Mouse (Mus musculus) cerebellum, adult 2 months (tissue): ENCODE results near the gene Gata1. TPM values are rescaled to one million over a fixed set of nuclear protein-coding genes. Genes with fewer than 3 reads are reported as not detected.
A peak's percentile ranks its signal among the peaks of the same experiment; 100 is the strongest.
"Not testable (repeated sequence)": the region's sequence is repeated elsewhere in the genome, so short reads cannot be mapped to it uniquely, and the experiment has no call there.

Experiments
- DNase-seq, 2 experiments: peaks; one replicate each; pipeline ENCODE4 v3.0.0; 2021
- H3K27ac ChIP-seq: fragments of 200-500 bp; 2 replicates; pipeline ENCODE4 v1.5.1; 2012; ENCODE audit warnings: low read length, control low read depth, inconsistent platforms; ENCODE audit not compliant: insufficient read depth
- H3K27me3 ChIP-seq: fragments of 200-500 bp; 2 replicates; pipeline ENCODE4 v1.6.1; 2012; ENCODE audit warnings: inconsistent platforms, mild to moderate bottlenecking, low read length, moderate library complexity; ENCODE audit not compliant: control insufficient read depth, insufficient read depth
- H3K4me1 ChIP-seq: fragments of 200-500 bp; 2 replicates; pipeline ENCODE4 v1.6.1; 2011; ENCODE audit warnings: low read length; ENCODE audit not compliant: control insufficient read depth, insufficient read depth
- H3K4me3 ChIP-seq: fragments of 200-500 bp; replicated peaks from 2 replicates; pipeline ENCODE3; 2011; ENCODE audit warnings: mild to moderate bottlenecking, low read depth, low read length, control low read depth; ENCODE audit not compliant: insufficient read depth
- CTCF ChIP-seq: fragments of 200-500 bp; IDR thresholded peaks from 2 replicates; pipeline ENCODE4 v1.5.1; 2011; ENCODE audit warnings: low read depth, mild to moderate bottlenecking, control low read depth, low read length, moderate library complexity, borderline replicate concordance; ENCODE audit not compliant: insufficient read depth
- POLR2A ChIP-seq: fragments of 200-500 bp; IDR thresholded peaks from 2 replicates; pipeline ENCODE4 v1.6.1; 2011; ENCODE audit warnings: low read length, control low read depth, borderline replicate concordance; ENCODE audit not compliant: insufficient read depth
- WGBS: fragments of 180-500 bp; shearing (Covaris S2); methylation state at CpG from one replicate; pipeline ENCODE4 v1.1.7; 2018; 5-methylcytosine and 5-hydroxymethylcytosine counted together
- polyA plus RNA-seq: library from polyadenylated mRNA; depleted of rRNA; stranded (reverse); fragments of >200 nt; gene quantifications from 2 replicates; pipeline ENCODE4 v1.2.3, GENCODE M21; 2012; rRNA removed

Gata1 gene
- not detected in 2 replicates for polyA plus RNA-seq

DNA sequence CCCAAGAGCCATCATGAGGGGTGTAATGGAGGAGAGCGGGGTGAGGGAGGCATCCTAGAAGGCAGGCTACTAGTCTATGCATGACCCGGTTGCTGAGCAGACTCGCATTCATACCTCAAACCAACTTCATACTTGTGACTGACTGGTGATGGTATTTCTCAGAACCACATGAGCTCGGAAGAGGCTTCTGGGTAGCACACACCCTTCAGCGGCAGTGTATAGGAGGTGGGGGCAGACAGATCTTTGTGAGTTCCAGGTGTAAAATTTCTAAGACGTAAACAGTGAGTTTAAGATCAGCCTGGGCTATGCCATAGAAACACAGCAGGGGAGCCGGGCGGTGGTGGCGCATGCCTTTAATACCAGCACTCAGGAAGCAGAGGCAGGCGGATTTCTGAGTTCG, at the start of gene Gata1:
Gata1 (minus strand) TSS at position 180 of the 400 bp plus-strand sequence.
- Histone ChIP-seq H3K4me3 (no peak within 1 kb of the TSS), H3K4me1 (no peaks in the 10 kb centered on the region), H3K27ac (no peak within 1 kb of the TSS), H3K27me3 (no peaks in the 10 kb centered on the region)
- TF ChIP-seq POLR2A, result no peak
- no peak for TF ChIP-seq CTCF
- no peak for DNase-seq
- 92% methylated on average over 11 of the region's 11 CpGs for WGBS

DNA sequence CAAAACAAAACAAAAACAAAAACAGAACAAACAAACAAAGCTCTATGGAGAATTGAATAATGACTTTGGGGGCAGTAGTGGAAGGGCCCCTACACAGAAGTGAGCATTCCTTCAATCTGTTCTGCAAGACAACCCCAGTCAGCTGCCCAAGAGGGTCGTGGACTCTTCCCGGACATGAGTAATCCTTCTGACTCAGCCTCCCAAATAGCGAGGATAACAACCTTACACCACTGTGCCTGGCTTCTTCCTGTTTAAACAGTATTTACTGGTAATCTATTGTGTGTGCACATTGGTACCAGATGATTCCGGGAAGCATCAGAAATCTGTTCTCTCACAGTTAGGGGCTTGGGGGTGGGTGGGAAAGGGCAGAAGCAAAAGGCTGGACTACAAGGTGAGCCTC, 48.9 kb upstream of the Gata1 start:
- 74% methylated on average over 4 of the region's 4 CpGs for WGBS
- TF ChIP-seq CTCF (no peak), POLR2A (no peak)
- Histone ChIP-seq H3K4me1 (no peaks in the 10 kb centered on the region), H3K27ac (no peak overlapping the region), H3K4me3 (no peak overlapping the region), H3K27me3 (no peaks in the 10 kb centered on the region)
- no peak for DNase-seq

DNA sequence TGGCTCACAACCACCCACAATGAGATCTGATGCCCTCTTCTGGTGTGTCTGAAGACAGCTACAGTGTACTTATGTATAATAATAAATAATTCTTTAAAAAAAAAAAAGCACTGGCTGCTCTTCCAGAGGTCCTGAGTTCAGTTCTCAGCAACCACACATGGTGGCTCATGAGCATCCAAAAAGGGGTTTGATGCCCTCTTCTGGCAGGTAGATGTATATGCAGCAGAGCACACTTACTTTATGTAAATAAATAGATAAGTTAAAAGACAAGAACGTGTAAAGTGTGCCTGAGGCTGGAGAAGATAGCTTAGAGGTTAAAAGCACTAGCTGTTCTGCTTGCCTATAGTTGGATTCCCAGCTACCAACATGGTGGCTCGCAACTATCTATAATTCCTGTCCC, 46.9 kb upstream of the Gata1 start:
- no peak for DNase-seq
- no peaks in the 10 kb centered on the region for H3K27me3 ChIP-seq
- H3K4me1 ChIP-seq, result no peaks in the 10 kb centered on the region
- TF ChIP-seq CTCF, result no peak
- no peak for TF ChIP-seq POLR2A
- WGBS, result 48% methylated on average over 2 of the region's 2 CpGs
- H3K4me3 ChIP-seq, result no peak overlapping the region
- H3K27ac ChIP-seq, result no peak overlapping the region

DNA sequence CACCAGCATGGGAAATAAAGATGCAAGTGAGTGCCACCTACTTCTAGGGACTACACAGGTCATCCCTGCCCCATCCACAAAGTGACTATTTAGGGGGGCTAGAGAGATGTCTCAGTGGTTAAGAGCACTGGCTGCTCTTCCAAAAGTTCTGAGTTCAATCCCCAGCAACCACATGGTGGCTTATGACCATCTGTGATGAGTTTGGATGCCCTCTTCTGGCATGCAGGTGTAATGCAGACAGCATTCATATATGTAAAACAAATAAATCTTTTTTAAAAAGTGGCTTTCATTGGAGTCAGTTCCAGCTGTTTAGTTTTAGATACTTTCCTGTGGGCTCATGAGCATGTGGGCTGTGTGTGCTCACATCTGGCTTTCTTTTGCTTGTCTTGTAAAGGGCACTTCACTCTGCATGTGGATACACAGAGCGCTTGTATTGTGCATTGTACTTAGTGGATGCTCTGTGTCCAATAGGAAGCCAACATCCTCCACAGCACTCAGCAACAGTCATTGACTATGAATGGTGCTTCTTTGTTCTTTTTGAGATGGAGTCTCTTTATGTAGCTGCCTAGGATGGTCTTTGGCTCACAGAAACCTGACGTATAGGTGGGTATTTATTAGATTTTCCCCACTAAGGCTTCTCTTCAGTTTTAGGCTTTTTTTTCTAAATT, 42.4 kb upstream of the Gata1 start:
- H3K4me3 ChIP-seq, result no peak overlapping the region
- H3K4me1 ChIP-seq, result no peaks in the 10 kb centered on the region
- WGBS, result 82% methylated on average over 2 of the region's 2 CpGs
- H3K27ac ChIP-seq, result no peak overlapping the region
- no peak for DNase-seq
- no peaks in the 10 kb centered on the region for H3K27me3 ChIP-seq
- no peak for TF ChIP-seq POLR2A
- TF ChIP-seq CTCF, result peak; percentile 6; the same call in 1 of the 2 replicates

DNA sequence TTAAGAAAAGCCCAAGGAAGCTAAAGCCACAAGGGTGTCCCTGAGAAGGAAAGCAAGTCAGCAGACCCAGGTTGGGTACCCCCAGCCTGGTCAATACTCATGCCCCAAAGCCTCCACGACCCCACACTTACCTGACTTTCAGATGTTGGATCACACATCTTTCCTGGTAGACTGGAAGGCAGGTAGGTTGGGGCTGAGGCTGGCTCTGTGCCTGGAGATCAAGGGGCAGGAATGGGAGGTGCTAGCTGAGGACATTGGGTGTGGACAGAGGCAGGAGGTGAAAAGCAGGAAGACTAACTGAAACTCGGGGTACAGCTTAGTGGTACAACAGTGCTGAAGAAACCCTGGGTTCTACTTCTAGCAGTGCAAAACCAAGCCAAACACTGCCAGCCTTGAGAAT, 40.4 kb upstream of the Gata1 start, which contains the start of gene Glod5:
Glod5 (minus strand) TSS at position 207 of the 400 bp plus-strand sequence.
- DNase-seq, result no peak
- Histone ChIP-seq H3K27me3 (no peaks in the 10 kb centered on the region), H3K4me1 (no peaks in the 10 kb centered on the region), H3K4me3 (no peak within 1 kb of the TSS), H3K27ac (no peak within 1 kb of the TSS)
- WGBS, result 66% methylated on average over 2 of the region's 2 CpGs
- no peak for TF ChIP-seq CTCF
- TF ChIP-seq POLR2A, result no peak

DNA sequence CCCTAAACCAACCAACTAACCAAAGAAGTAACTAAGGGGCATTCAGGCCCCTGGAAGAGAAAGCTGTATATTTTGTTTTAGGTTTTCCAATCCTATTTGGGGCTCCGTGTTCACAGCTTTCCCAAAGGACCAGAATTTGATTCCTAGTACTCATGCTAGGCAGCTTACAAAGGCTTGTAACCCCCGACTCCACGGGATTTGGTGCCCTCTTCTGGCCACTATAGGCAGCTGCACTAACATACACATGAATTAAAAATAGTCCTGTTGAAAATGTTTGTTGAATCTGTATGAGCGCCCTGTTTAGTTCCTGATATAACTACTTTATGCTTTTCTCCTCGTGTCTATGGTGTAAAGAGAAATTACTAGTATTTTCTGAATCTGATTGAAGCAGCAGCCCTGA, 39.3 kb upstream of the Gata1 start:
- Histone ChIP-seq H3K27ac (no peak overlapping the region), H3K4me3 (no peak overlapping the region), H3K4me1 (no peaks in the 10 kb centered on the region), H3K27me3 (no peaks in the 10 kb centered on the region)
- WGBS, result 14% methylated on average over 5 of the region's 5 CpGs
- peak; percentile 32 to 41 for DNase-seq
- TF ChIP-seq POLR2A (no peak), CTCF (peak; percentile 64)

DNA sequence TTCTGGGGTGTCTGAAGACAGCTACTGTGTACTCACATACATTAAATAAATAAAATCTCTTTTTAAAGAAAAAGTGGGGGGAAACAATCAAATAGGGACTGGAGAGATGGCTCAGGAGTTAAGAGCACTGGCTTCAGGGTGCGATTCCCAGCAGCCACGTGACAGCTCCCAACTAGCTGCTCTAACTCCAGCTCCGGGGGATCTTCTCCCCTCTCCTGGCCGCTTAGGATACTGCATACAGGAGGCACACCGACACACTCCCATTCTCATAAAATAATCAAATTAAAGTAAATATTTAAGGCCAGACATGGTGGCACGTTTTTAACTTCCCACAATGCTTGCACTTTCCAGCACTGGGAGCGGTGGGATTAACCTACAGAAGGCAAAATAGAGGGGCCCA, 37.8 kb upstream of the Gata1 start:
- not testable (repeated sequence) for H3K27ac ChIP-seq, DNase-seq, H3K4me3 ChIP-seq, H3K4me1 ChIP-seq, H3K27me3 ChIP-seq
- WGBS, result 30% methylated on average over 7 of the region's 7 CpGs

DNA sequence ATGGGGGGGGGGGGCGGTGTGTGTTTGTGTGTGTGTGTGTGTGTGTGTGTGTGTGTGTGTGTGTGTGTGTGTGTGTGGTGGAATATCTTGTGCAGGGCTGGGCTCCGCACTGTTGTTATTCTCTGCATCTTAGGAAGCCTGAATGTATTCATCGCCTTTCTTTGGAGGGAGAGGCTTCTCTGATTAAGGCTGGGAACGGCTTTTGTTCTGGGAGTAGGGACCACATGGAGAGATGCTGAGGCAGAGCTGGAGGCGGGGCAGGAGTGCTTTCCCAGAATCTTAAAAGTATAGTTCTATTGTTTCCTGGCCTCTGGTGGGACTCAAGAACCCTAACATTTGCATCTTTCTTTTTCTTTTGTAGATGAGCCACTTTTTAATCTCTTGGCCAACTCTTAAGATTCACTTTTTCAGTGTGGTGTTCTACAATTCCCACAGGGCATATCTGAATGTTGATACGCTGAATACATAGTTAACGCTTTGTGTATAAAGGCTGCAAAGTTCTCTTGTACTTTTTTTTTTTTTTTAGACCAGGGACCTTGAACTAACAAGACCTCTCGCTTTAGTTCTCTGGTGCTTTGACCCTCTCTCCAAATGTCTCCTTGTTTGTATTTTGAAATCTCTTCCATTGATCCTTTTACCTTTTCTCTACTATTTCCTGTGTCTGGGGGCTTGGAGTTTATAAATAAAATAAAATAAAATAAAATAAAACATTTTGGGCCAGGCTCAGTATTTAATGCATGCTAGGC, 35.9 kb upstream of the Gata1 start:
- Histone ChIP-seq H3K27ac (no peak overlapping the region), H3K4me1 (no peaks in the 10 kb centered on the region), H3K27me3 (no peaks in the 10 kb centered on the region), H3K4me3 (no peak overlapping the region)
- TF ChIP-seq POLR2A (no peak), CTCF (no peak)
- no peak for DNase-seq
- WGBS, result 31% methylated on average over 7 of the region's 8 CpGs
